Mouse (Mus musculus): ENCODE measurements around the gene Apoa5.

DNA sequence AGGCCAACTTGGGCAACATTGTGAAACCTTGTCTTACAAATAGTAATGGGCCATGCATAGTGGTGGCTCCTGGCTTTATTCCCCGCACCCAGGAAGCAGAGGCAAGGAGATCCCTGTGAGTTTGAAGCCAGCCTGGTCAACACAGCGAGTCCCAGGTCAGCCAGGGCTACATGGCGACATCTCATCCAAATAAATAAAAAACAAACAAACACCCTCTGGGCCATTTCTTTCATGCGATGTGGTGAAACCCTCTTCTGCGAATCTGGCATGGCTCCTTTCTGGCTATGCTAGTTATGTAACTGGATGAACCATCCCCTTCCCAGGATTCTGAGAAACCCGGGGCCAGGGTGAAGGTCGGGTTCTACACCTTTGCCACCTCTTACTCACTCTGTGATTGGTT lies 12.3 kb upstream of the Apoa5 start:
- TF ChIP-seq CTCF (IDR thresholded peaks at IDR 0.05; ENCODE audit: insufficient read depth, low read depth, low read length) (no peak), POLR2A (IDR thresholded peaks at IDR 0.05; ENCODE audit: insufficient read depth, low read depth, low read length) (no peak)
